Mouse (Mus musculus) heart, postnatal 0 days (tissue): Measurements from ENCODE around the gene Jade2. TPM values are rescaled to one million over a fixed set of nuclear protein-coding genes. Genes with fewer than 3 reads are reported as not detected.

Experiments
- ATAC-seq: fragments of 200-750 bp; cut with Nextera tagmentation; 2 replicates; pipeline ENCODE4 v1.8.0; 2017; ENCODE audit warnings: low read depth, moderate number of reproducible peaks, moderate library complexity; ENCODE audit not compliant: insufficient read depth
- DNase-seq: peaks from one replicate; pipeline ENCODE4 v3.0.0-alpha.2; 2016; ENCODE audit warnings: low spot score
- H3K27ac ChIP-seq: fragments of 300-500 bp; sonication (generic); 2 replicates; pipeline ENCODE4 v1.5.1; 2014; ENCODE audit warnings: low read depth, mild to moderate bottlenecking
- H3K27me3 ChIP-seq: fragments of 300-500 bp; sonication (generic); 2 replicates; pipeline ENCODE4 v1.6.1; 2014; ENCODE audit warnings: low read length, mixed read lengths; ENCODE audit not compliant: control insufficient read depth, insufficient read depth
- H3K36me3 ChIP-seq: fragments of 300-500 bp; sonication (generic); replicated peaks from 2 replicates; pipeline ENCODE4 v1.6.1; 2014; ENCODE audit warnings: low read length, mixed read lengths; ENCODE audit not compliant: control insufficient read depth, insufficient read depth
- H3K4me1 ChIP-seq: fragments of 300-500 bp; sonication (generic); 2 replicates; pipeline ENCODE4 v1.6.1; 2014; ENCODE audit warnings: antibody characterized with exemption; ENCODE audit not compliant: control insufficient read depth, insufficient read depth
- H3K4me2 ChIP-seq: fragments of 300-500 bp; sonication (generic); 2 replicates; pipeline ENCODE4 v1.6.1; 2014; ENCODE audit warnings: low read depth, mild to moderate bottlenecking, low read length, moderate library complexity
- H3K4me3 ChIP-seq: fragments of 300-500 bp; sonication (generic); 2 replicates; pipeline ENCODE4 v1.5.1; 2014; ENCODE audit warnings: low read depth, low read length
- H3K9ac ChIP-seq: fragments of 300-500 bp; sonication (generic); replicated peaks from 2 replicates; pipeline ENCODE4 v1.6.1; 2014; ENCODE audit warnings: low read depth, low read length, mixed read lengths
- H3K9me3 ChIP-seq: fragments of 300-500 bp; sonication (generic); replicated peaks from 2 replicates; pipeline ENCODE4 v1.6.1; 2016; ENCODE audit warnings: low read length; ENCODE audit not compliant: control insufficient read depth
- CTCF ChIP-seq: IDR thresholded peaks from 2 replicates; pipeline ENCODE4 v1.5.1; 2016; ENCODE audit warnings: antibody characterized with exemption, control low read depth, low read depth
- EP300 ChIP-seq: IDR thresholded peaks from 2 replicates; pipeline ENCODE4 v1.6.1; 2016; ENCODE audit warnings: antibody characterized with exemption, low read depth
- WGBS: fragments of 180-500 bp; shearing (Covaris S2); extraction: QIAGEN DNeasy Blood & Tissue Kit; methylation state at CpG from one replicate; pipeline ENCODE4 v1.1.7; 2014; 5-methylcytosine and 5-hydroxymethylcytosine counted together
- polyA plus RNA-seq: library from polyadenylated mRNA; unstranded; fragments of >200 nt; fragmentation: Nextera tagmentation; extraction: Ambion mirVana; gene quantifications from 2 replicates; pipeline ENCODE4 v1.2.1, GENCODE M21; 2015
- total RNA-seq: library from RNA; depleted of rRNA; stranded (reverse); fragments of >200 nt; gene quantifications from 2 replicates; pipeline ENCODE4 v1.2.3, GENCODE M21; 2014; ENCODE audit warnings: low replicate concordance

Jade2 gene
- total and polyA plus RNA-seq, 2 experiments from 2014 or later, result 0.72 to 1.9 TPM

DNA sequence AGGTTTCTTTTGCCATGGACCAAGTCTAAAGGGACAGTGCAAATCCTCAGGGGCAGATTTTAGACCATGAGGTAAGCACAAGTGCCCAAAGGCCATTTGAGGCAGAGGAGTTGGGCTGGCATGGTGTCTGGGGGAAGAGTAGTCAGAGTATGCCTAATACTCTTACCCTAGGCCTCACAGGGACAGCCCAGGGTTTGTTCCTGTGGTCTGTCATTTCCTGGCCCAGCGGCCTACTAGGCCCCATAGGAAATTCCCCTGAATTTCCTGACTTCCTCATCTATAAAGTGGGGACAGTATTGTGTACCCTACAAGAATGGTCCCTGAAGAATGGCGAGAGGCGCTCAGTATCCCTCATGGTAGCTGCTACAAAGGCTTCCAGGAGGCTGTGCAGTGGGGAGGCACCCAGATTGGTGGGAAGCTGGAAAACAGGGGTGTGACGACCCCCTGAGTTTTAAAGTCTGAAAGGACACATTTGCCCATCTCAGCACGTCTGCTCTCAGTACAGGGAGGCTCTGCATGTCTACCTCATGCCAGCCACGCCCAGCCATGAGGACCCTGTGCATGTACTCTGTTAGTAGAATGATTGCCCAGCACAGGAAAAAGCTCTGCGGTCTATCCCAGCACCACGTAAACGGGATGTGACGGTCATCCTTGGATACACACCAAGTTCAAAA lies 23.9 kb downstream of the Jade2 start:
- Histone ChIP-seq H3K27ac (no peak overlapping the region), H3K9ac (no peak overlapping the region), H3K4me2 (no peak overlapping the region), H3K4me3 (no peak overlapping the region), H3K4me1 (no peaks in the 10 kb centered on the region), H3K27me3 (no peaks in the 10 kb centered on the region), H3K36me3 (peaks cover 7% of the 10 kb centered on the region; the same call in 1 of the 2 replicates), H3K9me3 (no peaks in the 10 kb centered on the region)
- no peak for TF ChIP-seq EP300
- no peak for TF ChIP-seq CTCF
- DNase-seq (no peak), ATAC-seq (no peak)
- WGBS, result 84% methylated on average over 10 of the region's 10 CpGs

DNA sequence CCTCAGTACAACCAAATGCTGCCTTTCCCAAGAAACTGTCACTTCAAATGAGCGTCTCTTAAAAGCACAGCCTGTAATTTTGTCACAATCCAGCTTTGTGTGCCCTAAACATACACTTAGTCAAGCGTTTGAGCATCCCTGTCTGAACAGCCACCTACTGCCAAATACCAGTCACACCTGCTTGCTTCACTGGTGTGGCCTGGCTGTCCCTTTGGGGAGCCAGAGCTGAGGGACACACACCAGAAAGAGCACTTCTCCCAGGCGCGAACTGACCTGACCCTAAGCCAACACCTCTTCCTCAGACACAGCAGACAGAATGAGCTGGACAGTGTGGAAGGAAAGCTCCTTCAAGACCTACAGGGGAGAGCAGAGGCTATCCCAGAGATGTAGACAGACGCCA lies 24.5 kb downstream of the Jade2 start:
- 81% methylated on average over 5 of the region's 5 CpGs for WGBS
- no peak overlapping the region for H3K4me2 ChIP-seq
- DNase-seq (no peak), ATAC-seq (no peak)
- no peak overlapping the region for H3K27ac ChIP-seq
- H3K9ac ChIP-seq, result no peak overlapping the region
- H3K36me3 ChIP-seq, result peaks cover 10% of the 10 kb centered on the region; the same call in 1 of the 2 replicates
- no peaks in the 10 kb centered on the region for H3K4me1 ChIP-seq
- H3K27me3 ChIP-seq, result no peaks in the 10 kb centered on the region
- no peaks in the 10 kb centered on the region for H3K9me3 ChIP-seq
- no peak overlapping the region for H3K4me3 ChIP-seq
- TF ChIP-seq CTCF (no peak), EP300 (no peak)

DNA sequence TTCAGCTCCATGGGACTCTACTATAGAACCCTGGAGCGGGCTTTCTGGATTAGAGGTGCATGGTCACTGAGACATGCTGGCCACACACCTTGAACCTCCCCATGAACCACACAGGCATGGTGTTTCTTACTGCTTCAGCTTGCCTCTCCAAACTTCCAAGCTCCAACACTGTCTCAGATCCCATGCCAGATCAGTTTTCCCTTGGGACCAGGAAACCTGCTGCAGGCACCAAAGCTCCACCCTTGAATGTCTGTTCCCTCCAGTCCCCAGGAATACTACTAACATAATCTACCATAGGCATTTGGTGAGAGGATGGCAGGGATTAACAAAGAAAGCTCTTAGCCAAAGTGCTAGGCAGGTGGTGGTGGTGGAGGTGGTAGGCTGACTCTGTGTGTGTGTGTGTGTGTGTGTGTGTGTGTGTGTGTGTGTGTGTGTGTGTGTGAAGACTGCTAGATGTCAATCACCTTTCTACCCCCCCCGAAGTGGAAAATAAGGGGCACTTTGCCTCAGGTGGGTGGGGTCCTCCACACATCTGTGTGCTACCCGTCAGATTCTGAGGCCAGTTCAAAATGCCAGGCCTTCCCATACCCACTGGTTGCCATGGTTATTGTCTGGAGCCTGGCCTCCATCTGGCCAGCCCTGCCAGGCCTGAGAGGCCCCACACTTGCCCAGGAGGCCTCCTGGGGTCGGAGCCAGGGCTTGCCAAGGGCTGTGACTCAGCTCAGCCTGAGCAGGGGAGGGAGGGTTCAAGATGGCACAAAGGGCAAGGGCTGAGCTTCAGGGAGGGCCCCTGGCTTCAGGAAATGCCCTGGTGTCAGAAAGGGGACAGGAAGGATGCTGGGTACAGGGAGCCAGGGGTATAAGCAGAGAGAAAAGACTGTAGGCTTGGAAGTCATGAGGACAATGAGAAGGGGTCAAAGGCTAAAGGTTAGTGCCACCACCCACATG lies 25.2 kb downstream of the Jade2 start:
- DNase-seq (no peak), ATAC-seq (peak; percentile 4; the same call in 1 of the 2 replicates)
- Histone ChIP-seq H3K36me3 (peaks cover 11% of the 10 kb centered on the region; the same call in 1 of the 2 replicates), H3K4me2 (no peak overlapping the region), H3K27ac (no peak overlapping the region), H3K9ac (no peak overlapping the region), H3K27me3 (no peaks in the 10 kb centered on the region), H3K9me3 (no peaks in the 10 kb centered on the region), H3K4me1 (no peaks in the 10 kb centered on the region), H3K4me3 (no peak overlapping the region)
- WGBS, result 78% methylated on average over 4 of the region's 4 CpGs
- no peak for TF ChIP-seq EP300
- no peak for TF ChIP-seq CTCF

DNA sequence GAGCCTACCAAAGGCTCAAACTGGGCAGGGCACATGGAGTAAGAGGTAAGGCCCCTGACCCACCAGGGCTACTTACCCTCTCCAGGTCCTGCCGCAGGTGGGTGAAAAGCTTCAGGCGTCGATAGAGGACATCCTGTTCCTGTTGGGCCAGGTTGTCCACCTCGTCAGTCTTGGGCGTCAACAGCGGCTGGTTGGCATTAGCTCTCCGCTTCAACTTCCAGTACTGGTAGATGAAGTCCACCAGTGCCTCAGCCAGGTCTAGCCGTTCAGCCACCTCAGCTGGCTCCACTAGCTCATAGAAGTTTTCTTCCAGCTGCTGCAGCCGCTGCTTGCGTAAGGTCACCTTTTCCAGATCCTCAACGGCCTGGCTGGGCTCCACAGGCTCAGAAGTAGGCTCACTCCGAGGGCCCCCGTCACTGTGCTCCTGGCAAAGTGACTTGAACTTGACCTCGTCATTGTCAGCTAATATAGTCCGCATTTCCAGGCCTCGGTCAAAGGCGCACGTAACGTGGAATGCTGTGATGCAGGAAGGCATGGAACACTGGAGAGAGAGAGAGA lies 32.5 kb downstream of the Jade2 start:
- H3K9me3 ChIP-seq, result no peaks in the 10 kb centered on the region
- H3K27ac ChIP-seq, result no peak overlapping the region
- no peak overlapping the region for H3K4me3 ChIP-seq
- H3K4me2 ChIP-seq, result no peak overlapping the region
- no peak overlapping the region for H3K9ac ChIP-seq
- no peak for ATAC-seq
- no peaks in the 10 kb centered on the region for H3K27me3 ChIP-seq
- WGBS, result 74% methylated on average over 19 of the region's 19 CpGs
- no peak for DNase-seq
- H3K4me1 ChIP-seq, result peaks cover 8% of the 10 kb centered on the region; the same call in 1 of the 2 replicates
- TF ChIP-seq CTCF (no peak), EP300 (no peak)
- peaks cover 18% of the 10 kb centered on the region for H3K36me3 ChIP-seq

DNA sequence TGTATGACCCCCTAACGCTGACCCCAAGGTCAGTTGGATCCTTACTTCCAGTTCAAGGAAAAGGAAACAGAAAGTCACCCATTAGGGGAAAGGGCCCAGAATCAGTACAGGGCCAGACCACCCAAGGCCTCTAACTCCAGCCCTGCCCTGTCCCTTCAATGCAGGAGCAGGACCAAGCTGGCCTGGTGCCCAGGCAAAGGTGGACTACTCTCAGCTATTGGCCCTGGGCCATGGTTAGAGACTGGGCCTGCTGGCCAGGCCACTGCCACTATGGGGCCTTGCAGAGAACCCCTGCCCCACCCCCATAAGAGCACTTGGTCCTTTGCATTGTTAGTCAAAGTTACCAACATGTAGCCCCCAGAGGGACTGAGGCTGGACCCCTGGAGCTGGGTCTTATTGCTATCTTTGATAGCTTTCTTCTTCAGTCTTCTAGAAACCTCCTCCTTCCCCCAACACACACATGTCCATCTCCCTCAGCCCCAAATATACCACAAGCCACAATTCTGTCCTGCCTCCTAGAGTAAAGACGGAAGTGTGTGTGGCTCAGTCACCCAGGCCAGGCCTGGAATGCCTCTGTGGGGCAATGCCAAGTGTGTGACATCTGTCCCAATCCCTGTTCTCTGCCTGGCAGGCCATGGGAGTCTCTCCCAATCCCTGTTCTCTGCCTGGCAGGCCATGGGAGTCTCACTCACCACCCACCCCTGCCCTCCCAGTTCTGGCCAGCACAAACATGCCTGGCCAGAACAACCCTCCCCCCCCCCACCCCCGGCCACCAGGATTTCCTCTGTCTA lies 33.3 kb downstream of the Jade2 start:
- Histone ChIP-seq H3K27ac (no peak overlapping the region), H3K36me3 (peaks cover 18% of the 10 kb centered on the region), H3K9ac (no peak overlapping the region), H3K9me3 (no peaks in the 10 kb centered on the region), H3K27me3 (no peaks in the 10 kb centered on the region), H3K4me3 (no peak overlapping the region), H3K4me2 (no peak overlapping the region), H3K4me1 (peaks cover 8% of the 10 kb centered on the region; the same call in 1 of the 2 replicates)
- DNase-seq, result peak; percentile 26
- no peak for TF ChIP-seq CTCF
- no peak for TF ChIP-seq EP300
- peak; percentile 49 for ATAC-seq
- WGBS, result 61% methylated on average over 3 of the region's 3 CpGs
